Mouse (Mus musculus) small intestine, adult 2 months (tissue): ENCODE measurements around the gene Shld1.

Experiments
- CTCF ChIP-seq: fragments of 200-500 bp; IDR thresholded peaks from 2 replicates; pipeline ENCODE4 v1.5.1; 2012; ENCODE audit warnings: low read depth, mild to moderate bottlenecking, control low read depth, inconsistent platforms, low read length, moderate library complexity, mixed read lengths; ENCODE audit not compliant: insufficient replicate concordance, insufficient read length; ENCODE audit errors: extremely low read depth
- POLR2A ChIP-seq: fragments of 200-500 bp; IDR thresholded peaks from 2 replicates; pipeline ENCODE4 v1.6.1; 2012; ENCODE audit warnings: low read depth, mild to moderate bottlenecking, control low read depth, inconsistent platforms, low read length, moderate library complexity

GRCm38 (mm10) chr2:132781439-132782068, 94.8 kb downstream of the Shld1 start:
- TF ChIP-seq CTCF, result no peak
- TF ChIP-seq POLR2A, result no peak
